Mouse (Mus musculus): ENCODE results near the gene Fam114a2. TPM values are rescaled to one million over a fixed set of nuclear protein-coding genes. Genes with fewer than 3 reads are reported as not detected.
"Not testable (repeated sequence)": the region's sequence is repeated elsewhere in the genome, so short reads cannot be mapped to it uniquely, and the experiment has no call there.

The Fam114a2 gene
- 46.5 and 51.8 TPM in 2 replicates for polyA plus RNA-seq (2014; fragmentation: Nextera tagmentation; extraction: Ambion mirVana)

DNA sequence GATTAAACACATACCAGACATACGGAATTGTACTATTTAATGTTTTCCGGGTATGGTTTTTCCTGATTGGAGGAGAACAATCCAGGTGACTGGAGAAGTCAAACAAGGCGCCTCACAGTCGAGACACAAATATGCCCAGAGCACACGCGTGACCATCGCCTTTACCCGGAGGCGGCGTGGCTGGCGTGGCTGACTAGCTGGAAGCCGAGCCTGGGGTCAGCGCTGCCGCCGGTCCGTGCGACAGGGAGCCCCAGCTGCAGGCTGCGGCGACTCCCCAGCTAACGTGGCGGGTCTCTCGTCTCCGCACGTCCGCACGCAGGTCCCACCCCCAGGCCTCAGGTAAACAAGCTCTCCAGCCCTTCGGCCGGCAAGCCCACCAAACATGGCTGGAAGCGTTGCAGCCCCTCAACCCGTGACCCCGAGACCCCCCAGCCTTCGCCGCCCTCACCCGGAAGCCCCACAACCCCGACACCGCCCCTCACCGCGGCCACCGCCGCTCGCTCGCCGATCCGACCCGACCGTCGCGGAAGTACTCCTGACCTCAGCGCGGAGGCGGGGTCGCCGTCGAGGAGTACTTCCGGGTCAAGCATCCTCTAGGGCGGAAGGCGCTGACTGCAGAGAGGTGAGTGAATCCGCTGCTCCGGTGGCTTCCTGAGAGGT lies at the start of gene Fam114a2, which contains the start of gene Mfap3:
Gene Fam114a2 (minus strand): TSS at position 527 of the 660 bp plus-strand sequence.
Gene Mfap3 (plus strand): TSS at position 574 of the 660 bp plus-strand sequence.
- H3K27ac ChIP-seq: peak within 1 kb of the TSS; percentile 84
- no peaks in the 10 kb centered on the region for H3K9me3 ChIP-seq (ENCODE audit: control insufficient read depth, low read length)
- DNase-seq (ENCODE audit: low spot score) (peak; percentile 90), ATAC-seq (ENCODE audit: low FRiP score) (peak; percentile 96)
- H3K4me3 ChIP-seq (replicated peaks; ENCODE audit: low read length): peak within 1 kb of the TSS; percentile 92
- WGBS: under 1% methylated on average over 52 of the region's 59 CpGs
- H3K4me2 ChIP-seq (replicated peaks): peak within 1 kb of the TSS; percentile 71
- peaks cover 14% of the 10 kb centered on the region for H3K4me1 ChIP-seq (replicated peaks; ENCODE audit: control insufficient read depth, insufficient read depth, low read length)
- H3K27me3 ChIP-seq (ENCODE audit: control insufficient read depth, insufficient read depth, low read length): no peaks in the 10 kb centered on the region
- peak within 1 kb of the TSS; percentile 91 for H3K9ac ChIP-seq
- peaks cover 7% of the 10 kb centered on the region for H3K36me3 ChIP-seq (replicated peaks; ENCODE audit: control insufficient read depth, insufficient read depth)

DNA sequence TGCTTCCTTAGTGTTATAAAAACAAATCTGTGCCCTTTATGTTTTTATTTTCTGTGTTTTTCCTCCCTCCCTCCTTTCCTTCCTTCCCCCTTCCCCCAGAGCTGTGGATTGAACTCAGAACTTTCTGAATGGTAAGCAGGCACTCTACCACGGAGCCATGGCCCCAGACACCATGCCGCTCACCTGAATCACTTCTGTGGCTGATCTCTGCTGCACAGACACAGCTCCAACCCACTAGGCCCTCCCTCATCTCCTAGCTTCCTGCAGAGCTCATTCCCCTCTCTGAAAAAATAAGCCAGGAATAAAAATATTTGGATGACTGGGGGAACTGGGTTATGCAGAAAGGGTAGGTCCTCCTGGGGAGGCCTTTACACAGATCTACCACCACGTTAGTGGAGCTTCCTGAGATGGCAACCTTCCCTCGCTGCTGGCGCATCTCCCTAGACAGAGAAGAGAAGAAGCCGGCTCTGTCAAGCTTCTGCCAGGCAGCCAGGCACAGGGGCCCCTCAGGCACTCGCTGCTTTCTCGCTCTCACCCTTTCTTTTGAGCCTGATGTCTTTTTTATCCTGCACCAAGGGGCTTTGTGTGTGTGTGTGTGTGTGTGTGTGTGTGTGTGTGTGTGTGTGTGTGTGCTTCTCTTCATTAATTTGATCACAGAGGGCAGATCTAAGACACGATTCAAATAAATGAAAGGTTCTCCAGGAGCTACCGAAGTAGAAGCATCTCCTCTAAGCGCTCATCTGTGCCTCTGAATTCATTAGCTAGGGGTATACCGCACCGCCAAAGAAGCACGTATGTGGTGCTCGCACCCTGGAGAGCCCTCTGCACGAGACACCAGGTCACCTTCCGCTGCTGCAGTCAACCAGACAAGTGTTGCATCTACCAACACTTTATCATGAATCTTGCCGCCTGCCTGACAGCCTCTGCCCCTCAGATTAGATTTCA lies 47.9 kb upstream of the Fam114a2 start:
- H3K9me3 ChIP-seq (ENCODE audit: control insufficient read depth, low read length): no peaks in the 10 kb centered on the region
- H3K9ac ChIP-seq: peak overlapping the region; percentile 24; the same call in 1 of the 2 replicates
- H3K36me3 ChIP-seq (replicated peaks; ENCODE audit: control insufficient read depth, insufficient read depth): no peaks in the 10 kb centered on the region
- ATAC-seq (ENCODE audit: low FRiP score) (no peak), DNase-seq (ENCODE audit: low spot score) (no peak)
- H3K27me3 ChIP-seq (ENCODE audit: control insufficient read depth, insufficient read depth, low read length): no peaks in the 10 kb centered on the region
- peak overlapping the region; percentile 28 for H3K4me2 ChIP-seq (replicated peaks)
- H3K27ac ChIP-seq: peak overlapping the region; percentile 44; the same call in 1 of the 2 replicates
- H3K4me1 ChIP-seq (replicated peaks; ENCODE audit: control insufficient read depth, insufficient read depth, low read length): peaks cover 15% of the 10 kb centered on the region
- WGBS: 14% methylated on average over 18 of the region's 18 CpGs
- H3K4me3 ChIP-seq (replicated peaks; ENCODE audit: low read length): no peak overlapping the region

DNA sequence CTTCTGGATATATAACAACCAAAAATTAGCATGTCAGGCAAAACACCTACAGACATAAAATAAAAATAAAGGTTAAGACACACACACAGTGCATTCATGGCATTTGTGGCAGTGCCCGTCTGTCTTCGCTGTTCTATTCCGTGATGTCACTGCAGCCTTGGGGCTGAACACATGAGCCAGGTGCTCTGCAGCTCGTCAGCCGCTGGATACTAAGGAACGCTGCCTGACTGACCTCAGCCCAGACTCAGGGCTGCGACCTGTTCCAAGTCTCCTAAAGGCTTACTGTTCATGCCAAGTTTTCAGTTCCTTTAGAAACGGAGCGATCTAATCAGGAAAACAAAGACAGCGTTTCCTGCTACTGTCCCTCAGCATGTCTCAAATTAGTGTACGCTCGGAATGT lies 46.1 kb upstream of the Fam114a2 start:
- Histone ChIP-seq H3K27me3 (ENCODE audit: control insufficient read depth, insufficient read depth, low read length) (no peaks in the 10 kb centered on the region), H3K4me2 (replicated peaks) (no peak overlapping the region), H3K4me1 (replicated peaks; ENCODE audit: control insufficient read depth, insufficient read depth, low read length) (peaks cover 15% of the 10 kb centered on the region), H3K9ac (no peak overlapping the region), H3K9me3 (ENCODE audit: control insufficient read depth, low read length) (no peaks in the 10 kb centered on the region), H3K36me3 (replicated peaks; ENCODE audit: control insufficient read depth, insufficient read depth) (no peaks in the 10 kb centered on the region), H3K27ac (no peak overlapping the region), H3K4me3 (replicated peaks; ENCODE audit: low read length) (no peak overlapping the region)
- WGBS: 57% methylated on average over 12 of the region's 12 CpGs
- no peak for ATAC-seq (ENCODE audit: low FRiP score)
- DNase-seq (ENCODE audit: low spot score): no peak

- DNase-seq (ENCODE audit: low spot score); H3K9ac ChIP-seq; H3K4me1 ChIP-seq (replicated peaks; ENCODE audit: control insufficient read depth, insufficient read depth, low read length); H3K4me3 ChIP-seq (replicated peaks; ENCODE audit: low read length); H3K4me2 ChIP-seq (replicated peaks); H3K27me3 ChIP-seq (ENCODE audit: control insufficient read depth, insufficient read depth, low read length); H3K27ac ChIP-seq; H3K36me3 ChIP-seq (replicated peaks; ENCODE audit: control insufficient read depth, insufficient read depth); ATAC-seq (ENCODE audit: low FRiP score); H3K9me3 ChIP-seq (ENCODE audit: control insufficient read depth, low read length): not testable (repeated sequence)
- 94% methylated on average over 9 of the region's 10 CpGs for WGBS
These were observed 39.5 kb upstream of the Fam114a2 start for GRCm38 (mm10) chr11:57557936-57558335.

GRCm38 (mm10) chr11:57553015-57553780 lies 34.8 kb upstream of the Fam114a2 start:
- Histone ChIP-seq H3K36me3 (replicated peaks; ENCODE audit: control insufficient read depth, insufficient read depth) (no peaks in the 10 kb centered on the region), H3K9ac (0 out of 2 replicates have a peak overlapping the region, but pooled peaks have one; percentile 11)
- 12% methylated on average over 9 of the region's 9 CpGs for WGBS

GRCm38 (mm10) chr11:57551016-57551415 lies 32.6 kb upstream of the Fam114a2 start:
- peaks cover 17% of the 10 kb centered on the region; the same call in 1 of the 2 replicates for H3K4me1 ChIP-seq (replicated peaks; ENCODE audit: control insufficient read depth, insufficient read depth, low read length)
- no peak overlapping the region for H3K27ac ChIP-seq
- H3K4me2 ChIP-seq (replicated peaks): no peak overlapping the region
- no peaks in the 10 kb centered on the region for H3K36me3 ChIP-seq (replicated peaks; ENCODE audit: control insufficient read depth, insufficient read depth)
- no peak for DNase-seq (ENCODE audit: low spot score)
- no peak overlapping the region for H3K4me3 ChIP-seq (replicated peaks; ENCODE audit: low read length)
- ATAC-seq (ENCODE audit: low FRiP score): no peak
- WGBS: 91% methylated on average over 8 of the region's 8 CpGs
- no peaks in the 10 kb centered on the region for H3K9me3 ChIP-seq (ENCODE audit: control insufficient read depth, low read length)
- no peak overlapping the region for H3K9ac ChIP-seq
- no peaks in the 10 kb centered on the region for H3K27me3 ChIP-seq (ENCODE audit: control insufficient read depth, insufficient read depth, low read length)

More at GRCm38 (mm10) chr11:57553015-57553780, 34.8 kb upstream of the Fam114a2 start:
- DNase-seq (ENCODE audit: low spot score) (peak; percentile 58), ATAC-seq (ENCODE audit: low FRiP score) (peak; percentile 81; the same call in 1 of the 2 replicates)
- Histone ChIP-seq H3K4me3 (replicated peaks; ENCODE audit: low read length) (no peak overlapping the region), H3K4me2 (replicated peaks) (no peak overlapping the region), H3K4me1 (replicated peaks; ENCODE audit: control insufficient read depth, insufficient read depth, low read length) (peaks cover 13% of the 10 kb centered on the region; the same call in 1 of the 2 replicates), H3K9me3 (ENCODE audit: control insufficient read depth, low read length) (no peaks in the 10 kb centered on the region), H3K27me3 (ENCODE audit: control insufficient read depth, insufficient read depth, low read length) (no peaks in the 10 kb centered on the region), H3K27ac (peak overlapping the region; percentile 54; the same call in 1 of the 2 replicates)

DNA sequence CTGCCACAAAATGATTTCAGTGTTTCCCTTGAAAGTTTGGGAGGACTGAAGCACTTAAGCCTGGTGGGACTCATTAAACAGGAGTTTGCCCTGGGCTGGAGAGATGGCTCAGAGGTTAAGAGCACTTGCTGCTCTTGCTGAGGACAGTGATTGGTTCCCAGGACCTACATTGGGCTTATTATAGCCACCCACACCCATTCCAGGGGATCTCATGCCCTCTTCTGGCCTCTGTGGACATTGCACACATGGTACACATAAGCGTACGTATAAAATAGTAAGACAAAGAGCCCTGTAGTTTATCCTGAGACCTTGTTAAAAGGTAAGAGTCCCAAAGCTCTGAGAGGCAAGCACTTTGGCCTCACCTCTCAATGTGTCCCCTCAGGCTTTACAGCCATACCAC lies 31.8 kb upstream of the Fam114a2 start:
- no peak for DNase-seq (ENCODE audit: low spot score)
- Histone ChIP-seq H3K27ac (no peak overlapping the region), H3K27me3 (ENCODE audit: control insufficient read depth, insufficient read depth, low read length) (no peaks in the 10 kb centered on the region), H3K9me3 (ENCODE audit: control insufficient read depth, low read length) (no peaks in the 10 kb centered on the region), H3K9ac (no peak overlapping the region), H3K4me3 (replicated peaks; ENCODE audit: low read length) (no peak overlapping the region), H3K4me1 (replicated peaks; ENCODE audit: control insufficient read depth, insufficient read depth, low read length) (peaks cover 17% of the 10 kb centered on the region; the same call in 1 of the 2 replicates), H3K4me2 (replicated peaks) (no peak overlapping the region), H3K36me3 (replicated peaks; ENCODE audit: control insufficient read depth, insufficient read depth) (no peaks in the 10 kb centered on the region)
- ATAC-seq (ENCODE audit: low FRiP score): no peak
- 94% methylated on average over 2 of the region's 2 CpGs for WGBS

- no peaks in the 10 kb centered on the region for H3K27me3 ChIP-seq (ENCODE audit: control insufficient read depth, insufficient read depth, low read length)
- peak; percentile 98 for DNase-seq (ENCODE audit: low spot score)
- peaks cover 17% of the 10 kb centered on the region; the same call in 1 of the 2 replicates for H3K4me1 ChIP-seq (replicated peaks; ENCODE audit: control insufficient read depth, insufficient read depth, low read length)
- 18% methylated on average over 18 of the region's 18 CpGs for WGBS
- H3K9me3 ChIP-seq (ENCODE audit: control insufficient read depth, low read length): no peaks in the 10 kb centered on the region
- peak overlapping the region; percentile 20; the same call in 1 of the 2 replicates for H3K27ac ChIP-seq
- no peak overlapping the region for H3K9ac ChIP-seq
- H3K36me3 ChIP-seq (replicated peaks; ENCODE audit: control insufficient read depth, insufficient read depth): no peaks in the 10 kb centered on the region
- H3K4me2 ChIP-seq (replicated peaks): peak overlapping the region; percentile 28; the same call in 1 of the 2 replicates
- ATAC-seq (ENCODE audit: low FRiP score): peak; percentile 76
- H3K4me3 ChIP-seq (replicated peaks; ENCODE audit: low read length): no peak overlapping the region
These were observed 30.5 kb upstream of the Fam114a2 start for GRCm38 (mm10) chr11:57548618-57549550.

Measured in hindbrain, embryonic 14.5 days (tissue).